In genomic region chr3:60409283-60409633, GRCm38 (mm10) we compare ENCODE assay signal across 8 mouse cellular contexts.
DNase-seq lines count a peak whose midpoint lies in the region; ATAC-seq and TF ChIP-seq lines count a peak whose summit lies in the region.

No protein-coding gene starts in this region.

- no peak overlapping the region for H3K4me3 ChIP-seq in C2C12 (ENCODE audit: insufficient read depth, poor library complexity, severe bottlenecking)
- peak overlapping the region; percentile 52 for H3K4me3 ChIP-seq in heart, embryonic 13.5 days
- H3K4me3 ChIP-seq in liver, embryonic 16.5 days (ENCODE audit: low read depth, low read length) = peak overlapping the region; percentile 52

- no peaks in the 10 kb centered on the region for H3K79me2 ChIP-seq in C2C12 (ENCODE audit: control insufficient read depth, insufficient read depth)

- no peak for ATAC-seq in heart, embryonic 13.5 days (ENCODE audit: extremely low read depth, insufficient number of reproducible peaks, low FRiP score, low TSS enrichment)
- 0 out of 2 replicates have a peak, but pooled peaks have one; percentile 28 for ATAC-seq in liver, embryonic 16.5 days (ENCODE audit: low read depth)
- no peak for ATAC-seq in monocyte, adult 5-6 weeks (replicated peaks; ENCODE audit: insufficient number of reproducible peaks, low FRiP score, low TSS enrichment, poor library complexity, severe bottlenecking)
- ATAC-seq in cerebellum, adult (ENCODE audit: insufficient number of reproducible peaks, low FRiP score, low TSS enrichment) = no peak

- peaks cover 3% of the 10 kb centered on the region for H3K4me1 ChIP-seq in heart, embryonic 13.5 days
- peaks cover 3% of the 10 kb centered on the region for H3K4me1 ChIP-seq in liver, embryonic 16.5 days (ENCODE audit: control insufficient read depth, low read depth, low read length)

- H3K79me3 ChIP-seq in C2C12 (ENCODE audit: low read depth) = no peaks in the 10 kb centered on the region

- peak; percentile 3 for DNase-seq in cerebellum, adult 8-10 months
- no peak for DNase-seq in cerebellum, adult 11-12 months
- DNase-seq in cerebellum, postnatal 25 days = no peak

- peak overlapping the region; percentile 83 for H3K27ac ChIP-seq in heart, embryonic 13.5 days (replicated peaks)
- peak overlapping the region; percentile 22 for H3K27ac ChIP-seq in liver, embryonic 16.5 days (ENCODE audit: low read length)

- no peaks in the 10 kb centered on the region for H3K36me3 ChIP-seq in C2C12 (ENCODE audit: control insufficient read depth, insufficient read depth)
- no peaks in the 10 kb centered on the region for H3K36me3 ChIP-seq in heart, embryonic 13.5 days
- no peaks in the 10 kb centered on the region for H3K36me3 ChIP-seq in liver, embryonic 16.5 days (ENCODE audit: control insufficient read depth, insufficient read depth)

- H3K9ac ChIP-seq in heart, embryonic 13.5 days = peak overlapping the region; percentile 72
- H3K9ac ChIP-seq in liver, embryonic 16.5 days (ENCODE audit: low read depth, low read length) = peak overlapping the region; percentile 37

- peak overlapping the region; percentile 67 for H3K4me2 ChIP-seq in heart, embryonic 13.5 days
- H3K4me2 ChIP-seq in liver, embryonic 16.5 days (ENCODE audit: low read depth, low read length) = peak overlapping the region; percentile 54

- no peak for TF ChIP-seq CTCF in C2C12 (IDR thresholded peaks at IDR 0.05; ENCODE audit: control insufficient read depth, insufficient read depth, insufficient read length)

- no peaks in the 10 kb centered on the region for H3K27me3 ChIP-seq in C2C12 (ENCODE audit: control insufficient read depth, insufficient read depth, insufficient read length)
- H3K27me3 ChIP-seq in heart, embryonic 13.5 days (replicated peaks) = no peaks in the 10 kb centered on the region
- H3K27me3 ChIP-seq in liver, embryonic 16.5 days (ENCODE audit: control insufficient read depth, insufficient read depth, low read depth, low read length) = no peaks in the 10 kb centered on the region

- H3ac ChIP-seq in C2C12 (ENCODE audit: control insufficient read depth, insufficient read length, low read depth) = peak overlapping the region; percentile 12

- H3K9me3 ChIP-seq in heart, embryonic 13.5 days = no peaks in the 10 kb centered on the region
- no peaks in the 10 kb centered on the region for H3K9me3 ChIP-seq in liver, embryonic 16.5 days (replicated peaks; ENCODE audit: control insufficient read depth, low read length)

TF ChIP-seq in C2C12, 6 proteins besides CTCF, POLR2A, EP300 and RAD21:
- no peak for TF ChIP-seq CEBPB (IDR thresholded peaks at IDR 0.05; ENCODE audit: low read depth)
- TF ChIP-seq USF1 (IDR thresholded peaks at IDR 0.05; ENCODE audit: low read depth) = no peak
- TF ChIP-seq MYOG (IDR thresholded peaks at IDR 0.05; ENCODE audit: control insufficient read depth, extremely low read depth, insufficient read length) = no peak
- no peak for TF ChIP-seq MAX (IDR thresholded peaks at IDR 0.05)
- TF ChIP-seq FOSL1 (IDR thresholded peaks at IDR 0.05; ENCODE audit: insufficient read depth, low read length, poor library complexity, severe bottlenecking) = no peak
- no peak for TF ChIP-seq MYOD1 (IDR thresholded peaks at IDR 0.05; ENCODE audit: control insufficient read depth, insufficient read length, low read depth)
